ENCODE assay signal across 27 mouse cellular contexts in genomic region chr15:79352479-79352878, GRCm38 (mm10). TPM values are rescaled to one million over a fixed set of nuclear protein-coding genes. Genes with fewer than 3 reads are reported as not detected.
DNase-seq lines count a peak whose midpoint lies in the region; ATAC-seq and TF ChIP-seq lines count a peak whose summit lies in the region.
"Had no signal": no experiment of that assay in that cellular context is flagged by ENCODE, and none has a peak within 500 bp of the region (broad histone marks: within the 10 kb centered on the region; RNA-seq: fewer than 3 reads in every experiment).

No protein-coding gene starts in this region.

- H3K9ac ChIP-seq in intestine, embryonic 16.5 days (ENCODE audit: low read depth, low read length) = peak overlapping the region; percentile 15; the same call in 1 of the 2 replicates
- no peak overlapping the region for H3K9ac ChIP-seq in intestine, embryonic 15.5 days
- H3K9ac ChIP-seq in ES-Bruce4 (ENCODE audit: low read depth, poor library complexity, severe bottlenecking) = no peak overlapping the region
- H3K9ac ChIP-seq in forebrain, embryonic 14.5 days (ENCODE audit: low read length) = no peak overlapping the region
- H3K9ac ChIP-seq: forebrain, embryonic 13.5 days; forebrain, postnatal 0 days; heart, embryonic 12.5 days; hindbrain, embryonic 13.5 days had no signal

- no peaks in the 10 kb centered on the region for H3K9me3 ChIP-seq in intestine, embryonic 16.5 days (ENCODE audit: control insufficient read depth, low read length)
- no peaks in the 10 kb centered on the region for H3K9me3 ChIP-seq in intestine, embryonic 15.5 days
- no peaks in the 10 kb centered on the region for H3K9me3 ChIP-seq in ES-Bruce4 (replicated peaks; ENCODE audit: control insufficient read depth, insufficient read depth, low read length, poor library complexity, severe bottlenecking)
- no peaks in the 10 kb centered on the region for H3K9me3 ChIP-seq in forebrain, embryonic 14.5 days (replicated peaks; ENCODE audit: control insufficient read depth, low read length)
- H3K9me3 ChIP-seq: embryonic facial prominence, embryonic 10.5 days; embryonic facial prominence, embryonic 13.5 days; forebrain, embryonic 10.5 days; forebrain, embryonic 13.5 days; heart, embryonic 12.5 days; hindbrain, embryonic 10.5 days; hindbrain, embryonic 13.5 days had no signal

- 0 out of 2 replicates have a peak, but pooled peaks have one; percentile 17 for TF ChIP-seq EP300 in ES-Bruce4 (IDR thresholded peaks at IDR 0.05; ENCODE audit: insufficient read depth, low read depth, low read length)

- ATAC-seq in intestine, embryonic 16.5 days = no peak
- no peak for ATAC-seq in intestine, embryonic 15.5 days
- no peak for ATAC-seq in erythroblast, adult 5-6 weeks (replicated peaks; ENCODE audit: low FRiP score, poor library complexity, severe bottlenecking)
- ATAC-seq in forebrain, embryonic 14.5 days = no peak
- ATAC-seq: forebrain, embryonic 13.5 days; forebrain, postnatal 0 days; hindbrain, embryonic 16.5 days had no signal

- H3K4me2 ChIP-seq in intestine, embryonic 16.5 days (ENCODE audit: low read depth, low read length) = no peak overlapping the region
- H3K4me2 ChIP-seq in intestine, embryonic 15.5 days (replicated peaks) = no peak overlapping the region
- no peak overlapping the region for H3K4me2 ChIP-seq in forebrain, embryonic 14.5 days (ENCODE audit: low read length)
- H3K4me2 ChIP-seq: embryonic facial prominence, embryonic 13.5 days; forebrain, embryonic 13.5 days; hindbrain, embryonic 13.5 days had no signal

- TF ChIP-seq CTCF in ES-Bruce4 (IDR thresholded peaks at IDR 0.05; ENCODE audit: low read depth, low read length) = no peak

- no peak overlapping the region for H3K27ac ChIP-seq in intestine, embryonic 16.5 days (ENCODE audit: low read length)
- H3K27ac ChIP-seq in intestine, embryonic 15.5 days = no peak overlapping the region
- H3K27ac ChIP-seq in ES-Bruce4 (ENCODE audit: insufficient read depth, low read length) = no peak overlapping the region
- H3K27ac ChIP-seq in forebrain, embryonic 14.5 days (ENCODE audit: low read depth, low read length) = no peak overlapping the region
- H3K27ac ChIP-seq: embryonic facial prominence, embryonic 13.5 days; forebrain, embryonic 13.5 days; hindbrain, embryonic 13.5 days had no signal

- TF ChIP-seq POLR2A in ES-Bruce4 (IDR thresholded peaks at IDR 0.05; ENCODE audit: insufficient read depth, low read length) = no peak

- 88% methylated on average over 6 of the region's 6 CpGs for WGBS in intestine, embryonic 16.5 days
- WGBS in intestine, embryonic 15.5 days = 83% methylated on average over 6 of the region's 6 CpGs
- WGBS in forebrain, embryonic 14.5 days = 77% methylated on average over 6 of the region's 6 CpGs

- peak; percentile 87 for DNase-seq in heart, adult 11 months
- DNase-seq in heart, postnatal 4 days = no peak
- peak; percentile 19 for DNase-seq in naive thymus-derived CD4-positive, alpha-beta T cell, adult 2 months (ENCODE audit: low read depth)
- DNase-seq in forebrain, embryonic 14.5 days (ENCODE audit: low spot score) = no peak
- DNase-seq: adrenal gland, adult 2 months; adrenal gland, postnatal 14 days; cerebellum, adult 11-12 months; cerebellum, adult 8-10 months; cerebellum, postnatal 10 days; cerebellum, postnatal 36 days; embryo, embryonic 11 days; forebrain, postnatal 0 days; gastrocnemius, postnatal 25 days; heart, postnatal 14 days; kidney, adult 11 months had no signal

- H3K4me3 ChIP-seq in intestine, embryonic 16.5 days (ENCODE audit: low read length) = no peak overlapping the region
- H3K4me3 ChIP-seq in intestine, embryonic 15.5 days (replicated peaks) = no peak overlapping the region
- no peak overlapping the region for H3K4me3 ChIP-seq in ES-Bruce4 (ENCODE audit: low read depth, low read length)
- no peak overlapping the region for H3K4me3 ChIP-seq in forebrain, embryonic 14.5 days (ENCODE audit: low read depth, low read length)
- H3K4me3 ChIP-seq: embryonic facial prominence, embryonic 13.5 days; forebrain, embryonic 10.5 days; forebrain, embryonic 13.5 days; heart, embryonic 12.5 days; hindbrain, embryonic 13.5 days had no signal

- H3K27me3 ChIP-seq in intestine, embryonic 16.5 days (replicated peaks; ENCODE audit: control insufficient read depth, insufficient read depth, low read length) = no peaks in the 10 kb centered on the region
- H3K27me3 ChIP-seq in intestine, embryonic 15.5 days (replicated peaks) = no peaks in the 10 kb centered on the region
- H3K27me3 ChIP-seq in ES-Bruce4 (ENCODE audit: control insufficient read depth, insufficient read depth, low read length, poor library complexity, severe bottlenecking) = no peaks in the 10 kb centered on the region
- peaks cover 12% of the 10 kb centered on the region for H3K27me3 ChIP-seq in forebrain, embryonic 14.5 days (replicated peaks; ENCODE audit: control insufficient read depth, insufficient read depth, low read length)
- H3K27me3 ChIP-seq: heart, embryonic 12.5 days had no signal

- H3K36me3 ChIP-seq in intestine, embryonic 16.5 days (ENCODE audit: control insufficient read depth, insufficient read depth, low read length) = no peaks in the 10 kb centered on the region
- 0 out of 2 replicates have a peak, but pooled peaks cover 4% of the 10 kb centered on the region for H3K36me3 ChIP-seq in intestine, embryonic 15.5 days
- H3K36me3 ChIP-seq in ES-Bruce4 (ENCODE audit: control insufficient read depth, insufficient read depth, low read length, poor library complexity, severe bottlenecking) = no peaks in the 10 kb centered on the region
- no peaks in the 10 kb centered on the region for H3K36me3 ChIP-seq in forebrain, embryonic 14.5 days (ENCODE audit: control insufficient read depth, insufficient read depth, low read length)
- H3K36me3 ChIP-seq: embryonic facial prominence, embryonic 10.5 days; embryonic facial prominence, embryonic 13.5 days; forebrain, embryonic 10.5 days; heart, embryonic 12.5 days; hindbrain, embryonic 10.5 days; hindbrain, embryonic 13.5 days had no signal

- H3K4me1 ChIP-seq in intestine, embryonic 16.5 days (ENCODE audit: control insufficient read depth, insufficient read depth, low read length) = peaks cover 51% of the 10 kb centered on the region
- peaks cover 67% of the 10 kb centered on the region for H3K4me1 ChIP-seq in intestine, embryonic 15.5 days (replicated peaks)
- H3K4me1 ChIP-seq in ES-Bruce4 (ENCODE audit: control insufficient read depth, insufficient read depth, low read length) = peaks cover 4% of the 10 kb centered on the region
- no peaks in the 10 kb centered on the region for H3K4me1 ChIP-seq in forebrain, embryonic 14.5 days (ENCODE audit: control insufficient read depth, insufficient read depth, low read length)

RNA-seq across cellular contexts. Expression of gene Maff, which starts 6.1 kb away (rescaled TPM):
- total RNA-seq in heart, postnatal 4 days (2021) = 10 to 100 TPM in 1 of 2 experiments, 1 to 10 TPM in 1; 9.8 to 10.2 TPM
- polyA plus RNA-seq in intestine, embryonic 16.5 days (2015; fragmentation: Nextera tagmentation; extraction: Ambion mirVana) = 6.0 and 7.1 TPM in 2 replicates
- polyA plus RNA-seq in intestine, embryonic 15.5 days (2015; fragmentation: Nextera tagmentation; extraction: Ambion mirVana) = 5.8 and 7.9 TPM in 2 replicates
- 12.3 and 14.5 TPM in 2 replicates for polyA plus RNA-seq in ES-Bruce4 (2011; ENCODE audit: insufficient read depth, insufficient read length, low read depth, missing spikeins)
- not detected in 2 replicates for total RNA-seq in erythroblast, adult 5-6 weeks (2015; ENCODE audit: low replicate concordance)
- total RNA-seq in erythroblast, adult 5-6 weeks (2017; ENCODE audit: low replicate concordance) = not detected in 2 replicates
- 0.72 and 1.6 TPM in 2 replicates for polyA plus RNA-seq in forebrain, embryonic 14.5 days (2014; fragmentation: Nextera tagmentation; extraction: Ambion mirVana)

RNA-seq across cellular contexts. Expression of gene Pla2g6, which starts 24.3 kb away (rescaled TPM):
- total RNA-seq in heart, postnatal 4 days (2021) = 1 to 10 TPM; 8.4 to 9.6 TPM
- 27.1 and 28.3 TPM in 2 replicates for polyA plus RNA-seq in intestine, embryonic 16.5 days (2015; fragmentation: Nextera tagmentation; extraction: Ambion mirVana)
- polyA plus RNA-seq in intestine, embryonic 15.5 days (2015; fragmentation: Nextera tagmentation; extraction: Ambion mirVana) = 20.2 and 21.6 TPM in 2 replicates
- 40.2 and 40.6 TPM in 2 replicates for polyA plus RNA-seq in ES-Bruce4 (2011; ENCODE audit: insufficient read depth, insufficient read length, low read depth, missing spikeins)
- total RNA-seq in erythroblast, adult 5-6 weeks (2015; ENCODE audit: low replicate concordance) = 1.9 and 4.6 TPM in 2 replicates
- total RNA-seq in erythroblast, adult 5-6 weeks (2017; ENCODE audit: low replicate concordance) = 4.0 and 4.9 TPM in 2 replicates
- polyA plus RNA-seq in forebrain, embryonic 14.5 days (2014; fragmentation: Nextera tagmentation; extraction: Ambion mirVana) = 14.0 and 18.9 TPM in 2 replicates

RNA-seq across cellular contexts. Expression of gene Tmem184b, which starts 50.9 kb away (rescaled TPM):
- 10 to 100 TPM; 68.1 to 73.4 TPM for total RNA-seq in heart, postnatal 4 days (2021)
- 43.6 and 46.4 TPM in 2 replicates for polyA plus RNA-seq in intestine, embryonic 16.5 days (2015; fragmentation: Nextera tagmentation; extraction: Ambion mirVana)
- 49.4 and 51.0 TPM in 2 replicates for polyA plus RNA-seq in intestine, embryonic 15.5 days (2015; fragmentation: Nextera tagmentation; extraction: Ambion mirVana)
- polyA plus RNA-seq in ES-Bruce4 (2011; ENCODE audit: insufficient read depth, insufficient read length, low read depth, missing spikeins) = 50.7 and 59.6 TPM in 2 replicates
- total RNA-seq in erythroblast, adult 5-6 weeks (2015; ENCODE audit: low replicate concordance) = 4.8 and 5.2 TPM in 2 replicates
- total RNA-seq in erythroblast, adult 5-6 weeks (2017; ENCODE audit: low replicate concordance) = 2.6 and 9.4 TPM in 2 replicates
- 20.3 and 30.6 TPM in 2 replicates for polyA plus RNA-seq in forebrain, embryonic 14.5 days (2014; fragmentation: Nextera tagmentation; extraction: Ambion mirVana)

Comparison
In these comparisons a context has a peak if more than half of its experiments do, and no peak if none do; other contexts are left out.
1. DNase-seq: peak in heart, adult 11 months (single experiment) and naive thymus-derived CD4-positive, alpha-beta T cell, adult 2 months (single experiment); none in heart, postnatal 4 days (single experiment) and forebrain, embryonic 14.5 days (single experiment).